In the genomic region with DNA sequence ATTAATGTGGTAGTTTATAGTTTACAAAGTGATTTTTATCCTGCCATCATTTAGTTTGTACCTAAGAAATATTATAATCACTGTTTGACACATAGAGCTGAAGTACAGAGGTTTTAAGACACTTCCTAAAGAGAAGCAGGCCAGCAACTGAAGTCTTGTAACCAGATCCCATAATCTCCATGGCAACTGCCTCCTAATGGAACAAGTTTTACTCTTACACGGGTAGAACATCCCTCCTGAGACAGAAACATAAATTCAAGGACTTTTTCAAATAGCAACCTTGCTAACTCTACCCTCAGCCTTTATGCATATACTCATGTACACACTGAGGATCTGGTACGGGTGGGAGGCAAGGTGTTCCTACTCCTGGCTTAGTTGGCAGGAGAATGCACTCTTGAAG, we compare ENCODE assay signal across 24 mouse cellular contexts. TPM values are rescaled to one million over a fixed set of nuclear protein-coding genes. Genes with fewer than 3 reads are reported as not detected.
DNase-seq lines count a peak whose midpoint lies in the region; ATAC-seq and TF ChIP-seq lines count a peak whose summit lies in the region.
"Had no signal": no experiment of that assay in that cellular context is flagged by ENCODE, and none has a peak within 500 bp of the region (broad histone marks: within the 10 kb centered on the region; RNA-seq: fewer than 3 reads in every experiment).

No protein-coding gene starts in this region.

- DNase-seq in embryonic facial prominence, embryonic 11.5 days (ENCODE audit: low spot score), result peak; percentile 45
- DNase-seq in embryonic facial prominence, embryonic 10.5 days (ENCODE audit: low spot score), result no peak
- DNase-seq in hindbrain, postnatal 0 days (ENCODE audit: low spot score), result peak; percentile 49
- DNase-seq in midbrain, embryonic 11.5 days (ENCODE audit: low spot score, missing footprints), result no peak
- DNase-seq in midbrain, postnatal 0 days (ENCODE audit: low spot score), result peak; percentile 57
- DNase-seq in lung, postnatal 25 days (ENCODE audit: low spot score), result no peak
- DNase-seq: adrenal gland, postnatal 14 days; cerebellum, adult 2 months; cerebellum, postnatal 14 days; gastrocnemius, postnatal 10 days; heart, adult 18-20 months; heart, postnatal 10 days; heart, postnatal 4 days had no signal

- no peaks in the 10 kb centered on the region for H3K27me3 ChIP-seq in embryonic facial prominence, embryonic 11.5 days (ENCODE audit: control insufficient read depth, insufficient read depth, low read length)
- H3K27me3 ChIP-seq in embryonic facial prominence, embryonic 10.5 days (replicated peaks; ENCODE audit: low read depth, poor library complexity, severe bottlenecking), result no peaks in the 10 kb centered on the region
- no peaks in the 10 kb centered on the region for H3K27me3 ChIP-seq in hindbrain, postnatal 0 days (ENCODE audit: insufficient read depth, low read length)
- H3K27me3 ChIP-seq in hindbrain, embryonic 12.5 days, result no peaks in the 10 kb centered on the region
- no peaks in the 10 kb centered on the region for H3K27me3 ChIP-seq in midbrain, embryonic 15.5 days (replicated peaks)
- H3K27me3 ChIP-seq in midbrain, embryonic 11.5 days (ENCODE audit: control insufficient read depth, insufficient read depth, low read length), result no peaks in the 10 kb centered on the region
- no peaks in the 10 kb centered on the region for H3K27me3 ChIP-seq in midbrain, postnatal 0 days (ENCODE audit: insufficient read depth, low read length)
- H3K27me3 ChIP-seq: CH12.LX; embryonic facial prominence, embryonic 13.5 days; forebrain, embryonic 12.5 days; Patski had no signal

- H3K36me3 ChIP-seq in embryonic facial prominence, embryonic 11.5 days (replicated peaks; ENCODE audit: control insufficient read depth, insufficient read depth, low read depth, low read length), result no peaks in the 10 kb centered on the region
- H3K36me3 ChIP-seq in embryonic facial prominence, embryonic 10.5 days (replicated peaks), result no peaks in the 10 kb centered on the region
- no peaks in the 10 kb centered on the region for H3K36me3 ChIP-seq in hindbrain, postnatal 0 days (ENCODE audit: insufficient read depth, low read length)
- H3K36me3 ChIP-seq in hindbrain, embryonic 12.5 days, result no peaks in the 10 kb centered on the region
- no peaks in the 10 kb centered on the region for H3K36me3 ChIP-seq in midbrain, embryonic 15.5 days (replicated peaks)
- no peaks in the 10 kb centered on the region for H3K36me3 ChIP-seq in midbrain, embryonic 11.5 days (ENCODE audit: control insufficient read depth, insufficient read depth, low read length)
- H3K36me3 ChIP-seq in midbrain, postnatal 0 days (ENCODE audit: insufficient read depth, low read length), result no peaks in the 10 kb centered on the region
- H3K36me3 ChIP-seq: embryonic facial prominence, embryonic 13.5 days; forebrain, embryonic 12.5 days; heart, embryonic 10.5 days had no signal

- TF ChIP-seq CTCF in hindbrain, postnatal 0 days (IDR thresholded peaks at IDR 0.05; ENCODE audit: low read depth), result no peak
- TF ChIP-seq CTCF in midbrain, postnatal 0 days (IDR thresholded peaks at IDR 0.05), result no peak

- no peaks in the 10 kb centered on the region for H3K9me3 ChIP-seq in embryonic facial prominence, embryonic 11.5 days (replicated peaks; ENCODE audit: control insufficient read depth, low read length)
- no peaks in the 10 kb centered on the region for H3K9me3 ChIP-seq in embryonic facial prominence, embryonic 10.5 days
- H3K9me3 ChIP-seq in hindbrain, postnatal 0 days (ENCODE audit: low read length), result no peaks in the 10 kb centered on the region
- H3K9me3 ChIP-seq in hindbrain, embryonic 12.5 days (replicated peaks), result no peaks in the 10 kb centered on the region
- H3K9me3 ChIP-seq in midbrain, embryonic 15.5 days, result no peaks in the 10 kb centered on the region
- no peaks in the 10 kb centered on the region for H3K9me3 ChIP-seq in midbrain, embryonic 11.5 days (ENCODE audit: control insufficient read depth, low read length)
- no peaks in the 10 kb centered on the region for H3K9me3 ChIP-seq in midbrain, postnatal 0 days (ENCODE audit: low read length)
- H3K9me3 ChIP-seq: embryonic facial prominence, embryonic 13.5 days; forebrain, embryonic 12.5 days; heart, embryonic 10.5 days had no signal

- ATAC-seq in embryonic facial prominence, embryonic 11.5 days (replicated peaks; ENCODE audit: insufficient number of reproducible peaks, low FRiP score, low TSS enrichment, low read depth), result no peak
- no peak for ATAC-seq in hindbrain, postnatal 0 days
- no peak for ATAC-seq in hindbrain, embryonic 12.5 days (ENCODE audit: low FRiP score)
- ATAC-seq in midbrain, embryonic 15.5 days (replicated peaks), result peak; percentile 56; the same call in 1 of the 2 replicates
- ATAC-seq in midbrain, embryonic 11.5 days (ENCODE audit: low FRiP score), result no peak
- no peak; the same call in 1 of the 2 replicates for ATAC-seq in midbrain, postnatal 0 days (ENCODE audit: low FRiP score)
- ATAC-seq: activated CD4-positive, CD25-positive, alpha-beta regulatory T cell, adult 4 months; inflammation-experienced regulatory T-cells, adult 6 months; intestine, postnatal 0 days; Patski had no signal

- no peak overlapping the region for H3K27ac ChIP-seq in embryonic facial prominence, embryonic 11.5 days (replicated peaks; ENCODE audit: low read depth, low read length)
- H3K27ac ChIP-seq in embryonic facial prominence, embryonic 10.5 days (replicated peaks), result no peak overlapping the region
- H3K27ac ChIP-seq in hindbrain, postnatal 0 days, result no peak overlapping the region
- no peak overlapping the region for H3K27ac ChIP-seq in hindbrain, embryonic 12.5 days
- H3K27ac ChIP-seq in midbrain, embryonic 15.5 days, result no peak overlapping the region
- no peak overlapping the region for H3K27ac ChIP-seq in midbrain, embryonic 11.5 days (ENCODE audit: low read depth, low read length)
- H3K27ac ChIP-seq in midbrain, postnatal 0 days (ENCODE audit: low read depth, low read length), result no peak overlapping the region
- H3K27ac ChIP-seq: embryonic facial prominence, embryonic 13.5 days; forebrain, embryonic 12.5 days; heart, embryonic 10.5 days; hindbrain, embryonic 14.5 days had no signal

- no peak overlapping the region for H3K4me2 ChIP-seq in embryonic facial prominence, embryonic 11.5 days (ENCODE audit: low read depth, low read length)
- no peak overlapping the region for H3K4me2 ChIP-seq in hindbrain, postnatal 0 days (ENCODE audit: low read depth, low read length)
- no peak overlapping the region for H3K4me2 ChIP-seq in hindbrain, embryonic 12.5 days (replicated peaks)
- H3K4me2 ChIP-seq in midbrain, embryonic 15.5 days, result no peak overlapping the region
- H3K4me2 ChIP-seq in midbrain, embryonic 11.5 days, result no peak overlapping the region
- no peak overlapping the region for H3K4me2 ChIP-seq in midbrain, postnatal 0 days (ENCODE audit: low read depth, low read length, poor library complexity, severe bottlenecking)
- H3K4me2 ChIP-seq: embryonic facial prominence, embryonic 13.5 days; forebrain, embryonic 12.5 days; hindbrain, embryonic 14.5 days had no signal

- 43% methylated on average over 2 of the region's 2 CpGs for WGBS in embryonic facial prominence, embryonic 11.5 days
- 60% methylated on average over 2 of the region's 2 CpGs for WGBS in embryonic facial prominence, embryonic 10.5 days
- 42% methylated on average over 2 of the region's 2 CpGs for WGBS in hindbrain, postnatal 0 days
- WGBS in hindbrain, embryonic 12.5 days, result 56% methylated on average over 2 of the region's 2 CpGs
- WGBS in midbrain, embryonic 15.5 days, result 52% methylated on average over 2 of the region's 2 CpGs
- WGBS in midbrain, embryonic 11.5 days, result 65% methylated on average over 2 of the region's 2 CpGs
- WGBS in midbrain, postnatal 0 days, result 34% methylated on average over 2 of the region's 2 CpGs

- no peaks in the 10 kb centered on the region for H3K4me1 ChIP-seq in embryonic facial prominence, embryonic 11.5 days (ENCODE audit: control insufficient read depth, insufficient read depth, low read length)
- no peaks in the 10 kb centered on the region for H3K4me1 ChIP-seq in embryonic facial prominence, embryonic 10.5 days
- H3K4me1 ChIP-seq in hindbrain, postnatal 0 days (ENCODE audit: insufficient read depth, low read length), result no peaks in the 10 kb centered on the region
- no peaks in the 10 kb centered on the region for H3K4me1 ChIP-seq in hindbrain, embryonic 12.5 days
- no peaks in the 10 kb centered on the region for H3K4me1 ChIP-seq in midbrain, embryonic 15.5 days
- no peaks in the 10 kb centered on the region for H3K4me1 ChIP-seq in midbrain, embryonic 11.5 days (ENCODE audit: control insufficient read depth, insufficient read depth, low read length)
- no peaks in the 10 kb centered on the region; the same call in 1 of the 2 replicates for H3K4me1 ChIP-seq in midbrain, postnatal 0 days (ENCODE audit: insufficient read depth, low read length)
- H3K4me1 ChIP-seq: embryonic facial prominence, embryonic 13.5 days; forebrain, embryonic 12.5 days; heart, embryonic 10.5 days had no signal

- no peak overlapping the region for H3K4me3 ChIP-seq in embryonic facial prominence, embryonic 11.5 days (ENCODE audit: low read depth, low read length)
- H3K4me3 ChIP-seq in embryonic facial prominence, embryonic 10.5 days, result no peak overlapping the region
- H3K4me3 ChIP-seq in hindbrain, postnatal 0 days (ENCODE audit: low read length), result no peak overlapping the region
- H3K4me3 ChIP-seq in hindbrain, embryonic 12.5 days, result no peak overlapping the region
- H3K4me3 ChIP-seq in midbrain, embryonic 15.5 days, result no peak overlapping the region
- H3K4me3 ChIP-seq in midbrain, embryonic 11.5 days (ENCODE audit: low read depth, low read length), result no peak overlapping the region
- H3K4me3 ChIP-seq in midbrain, postnatal 0 days (ENCODE audit: low read depth, low read length), result no peak overlapping the region
- H3K4me3 ChIP-seq: embryonic facial prominence, embryonic 13.5 days; forebrain, embryonic 12.5 days; heart, embryonic 10.5 days had no signal

- H3K9ac ChIP-seq in embryonic facial prominence, embryonic 11.5 days (replicated peaks; ENCODE audit: low read length), result no peak overlapping the region
- no peak overlapping the region for H3K9ac ChIP-seq in hindbrain, postnatal 0 days (replicated peaks; ENCODE audit: low read length)
- no peak overlapping the region for H3K9ac ChIP-seq in hindbrain, embryonic 12.5 days
- no peak overlapping the region for H3K9ac ChIP-seq in midbrain, embryonic 15.5 days
- H3K9ac ChIP-seq in midbrain, embryonic 11.5 days (ENCODE audit: low read length), result no peak overlapping the region
- no peak overlapping the region for H3K9ac ChIP-seq in midbrain, postnatal 0 days (replicated peaks; ENCODE audit: low read length, poor library complexity, severe bottlenecking)
- H3K9ac ChIP-seq: embryonic facial prominence, embryonic 13.5 days; forebrain, embryonic 12.5 days; hindbrain, embryonic 14.5 days had no signal

RNA-seq across cellular contexts. Expression of a gene that starts 26.2 kb away (rescaled TPM):
- polyA plus RNA-seq in embryonic facial prominence, embryonic 11.5 days (2014; fragmentation: Nextera tagmentation; extraction: Ambion mirVana), result 1.4 and 1.8 TPM in 2 replicates
- polyA plus RNA-seq in embryonic facial prominence, embryonic 10.5 days (2016; fragmentation: Nextera tagmentation; extraction: Ambion mirVana), result 2.0 and 2.2 TPM in 2 replicates
- 37.2 and 38.3 TPM in 2 replicates for total RNA-seq in hindbrain, postnatal 0 days (2014; rRNA removed)
- 12.2 and 12.7 TPM in 2 replicates for polyA plus RNA-seq in hindbrain, postnatal 0 days (2015; fragmentation: Nextera tagmentation; extraction: Ambion mirVana)
- polyA plus RNA-seq in hindbrain, embryonic 12.5 days (2016; fragmentation: Nextera tagmentation; extraction: Ambion mirVana), result 6.6 and 6.7 TPM in 2 replicates
- 12.4 and 12.9 TPM in 2 replicates for polyA plus RNA-seq in midbrain, embryonic 15.5 days (2015; fragmentation: Nextera tagmentation; extraction: Ambion mirVana)
- 3.1 and 3.4 TPM in 2 replicates for polyA plus RNA-seq in midbrain, embryonic 11.5 days (2014; fragmentation: Nextera tagmentation; extraction: Ambion mirVana)
- 40.5 and 41.5 TPM in 2 replicates for total RNA-seq in midbrain, postnatal 0 days (2014; rRNA removed)
- polyA plus RNA-seq in midbrain, postnatal 0 days (2015; fragmentation: Nextera tagmentation; extraction: Ambion mirVana), result 12.9 and 13.3 TPM in 2 replicates
- total RNA-seq: CH12.LX had no signal

Comparison
In these comparisons a context has a peak if more than half of its experiments do, and no peak if none do; other contexts are left out.
1. DNase-seq: peak in embryonic facial prominence, embryonic 11.5 days (single experiment), hindbrain, postnatal 0 days (single experiment) and midbrain, postnatal 0 days (single experiment); none in embryonic facial prominence, embryonic 10.5 days (single experiment), midbrain, embryonic 11.5 days (single experiment) and lung, postnatal 25 days (single experiment).